Mouse (Mus musculus): Measurements from ENCODE around the gene Sh3d19.

DNA sequence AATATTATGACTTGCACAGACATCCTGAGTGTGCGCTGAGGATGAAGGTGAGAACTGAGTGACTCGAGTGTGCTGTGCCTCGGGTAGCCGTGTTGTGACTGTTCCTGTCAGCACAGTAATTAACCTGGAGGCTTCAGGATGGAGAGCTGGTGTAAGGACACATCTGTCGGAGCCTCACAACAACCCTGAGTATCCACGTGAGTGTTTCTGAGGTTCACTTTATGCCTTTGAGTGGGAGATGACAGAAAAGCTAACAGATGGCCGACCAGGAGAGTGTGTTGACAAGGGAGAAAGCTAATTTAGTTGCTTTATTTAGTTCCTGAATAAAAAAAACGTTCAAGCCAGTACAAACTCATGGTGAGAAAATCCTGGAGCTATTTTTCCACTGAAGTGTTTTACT, 46.6 kb downstream of the Sh3d19 start:
- no peak for TF ChIP-seq POLR2A (IDR thresholded peaks at IDR 0.05; ENCODE audit: low read depth, low read length)
- TF ChIP-seq CTCF (conservative IDR thresholded peaks at IDR 0.05; ENCODE audit: insufficient read depth, insufficient read length, low read depth, low read length) = no peak

Measured in kidney, adult 2 months (tissue).